Mouse (Mus musculus) inflammation-experienced regulatory T-cells, adult 6 months (primary cell): ENCODE measurements around the gene Gm11099. TPM values are rescaled to one million over a fixed set of nuclear protein-coding genes. Genes with fewer than 3 reads are reported as not detected.
A peak's percentile ranks its signal among the peaks of the same experiment; 100 is the strongest.

Experiments
- ATAC-seq: one replicate; pipeline ENCODE4 v1.8.0; 2017
- polyA plus RNA-seq, 3 experiments: library from polyadenylated mRNA; unstranded; fragments of 100-300 nt; shearing (Covaris generic); gene quantifications; one replicate each; pipeline ENCODE4 v1.2.1; 2017

Gm11099 gene
- polyA plus RNA-seq = not detected

GRCm38 (mm10) chr2:58859134-58859533 lies at the start of gene Gm11099:
Gene Gm11099 (plus strand): TSS chr2:58859434.
- ATAC-seq = no peak

- ATAC-seq = no peak
Measured at GRCm38 (mm10) chr2:58812941-58813340, 46.3 kb upstream of the Gm11099 start.

- ATAC-seq = no peak
Measured at GRCm38 (mm10) chr2:58828910-58829600, 30.2 kb upstream of the Gm11099 start.

- no peak for ATAC-seq
Measured at GRCm38 (mm10) chr2:58829981-58830742, 29.1 kb upstream of the Gm11099 start.

- no peak for ATAC-seq
Measured at GRCm38 (mm10) chr2:58832253-58832980, 26.8 kb upstream of the Gm11099 start.

GRCm38 (mm10) chr2:58841021-58841420 lies 18.2 kb upstream of the Gm11099 start:
- ATAC-seq = no peak

GRCm38 (mm10) chr2:58842443-58842842 lies 16.8 kb upstream of the Gm11099 start:
- no peak for ATAC-seq

- peak; percentile 69 for ATAC-seq
Measured at GRCm38 (mm10) chr2:58844499-58844898, 14.7 kb upstream of the Gm11099 start.

GRCm38 (mm10) chr2:58879876-58880275 lies 20.6 kb downstream of the Gm11099 start:
- no peak for ATAC-seq

- ATAC-seq = no peak
Measured at GRCm38 (mm10) chr2:58905057-58905456, 45.8 kb downstream of the Gm11099 start.

GRCm38 (mm10) chr2:58906814-58907516 lies 47.7 kb downstream of the Gm11099 start:
- ATAC-seq = peak; percentile 97

GRCm38 (mm10) chr2:58912339-58912738 lies 53.1 kb downstream of the Gm11099 start:
- no peak for ATAC-seq

GRCm38 (mm10) chr2:58918351-58918750 lies 59.1 kb downstream of the Gm11099 start:
- no peak for ATAC-seq

- no peak for ATAC-seq
Measured at GRCm38 (mm10) chr2:58925551-58925950, 66.3 kb downstream of the Gm11099 start.

- ATAC-seq = no peak
Measured at GRCm38 (mm10) chr2:58941361-58941760, 82.1 kb downstream of the Gm11099 start.

GRCm38 (mm10) chr2:58948796-58949195 lies 89.6 kb downstream of the Gm11099 start:
- ATAC-seq = no peak

GRCm38 (mm10) chr2:58952101-58952500 lies 92.9 kb downstream of the Gm11099 start:
- ATAC-seq = no peak

GRCm38 (mm10) chr2:58956351-58956750 lies 97.1 kb downstream of the Gm11099 start:
- no peak for ATAC-seq

GRCm38 (mm10) chr2:58956770-58957300 lies 97.6 kb downstream of the Gm11099 start:
- ATAC-seq = no peak
